Mouse (Mus musculus): Measurements from ENCODE around the gene Mpzl1.

GRCm38 (mm10) chr1:165612714-165613113 is 21.6 kb downstream of the Mpzl1 start:
- TF ChIP-seq POLR2A (IDR thresholded peaks at IDR 0.05; ENCODE audit: extremely low read depth, insufficient read depth, low read length) (no peak), CTCF (IDR thresholded peaks at IDR 0.05; ENCODE audit: low read depth, low read length) (no peak)

All from liver, adult 2 months (tissue).